Mouse (Mus musculus): ENCODE measurements around the gene Spta1.

DNA sequence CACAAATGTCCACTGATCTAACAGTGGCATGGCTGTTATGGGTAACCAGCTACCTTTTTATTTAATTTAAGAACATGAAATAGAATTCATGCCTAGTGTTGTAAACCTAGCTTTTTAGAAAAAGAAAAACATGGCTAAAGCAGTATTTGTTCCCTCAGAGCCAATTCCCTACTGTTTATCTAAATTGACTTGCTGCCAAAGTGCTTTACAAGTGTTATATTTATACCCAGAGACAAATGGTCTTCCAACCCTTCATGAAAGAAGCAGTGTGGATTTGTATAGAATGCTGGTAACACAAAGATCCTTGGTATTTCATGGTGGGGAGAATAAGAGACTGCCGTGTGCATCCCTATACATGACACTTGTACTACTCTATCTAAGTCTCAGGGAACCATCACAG lies 25.9 kb upstream of the Spta1 start:
- TF ChIP-seq ZNF384 (IDR thresholded peaks at IDR 0.05; ENCODE audit: low read depth, low read length), result no peak
- no peak for TF ChIP-seq CHD2 (IDR thresholded peaks at IDR 0.05; ENCODE audit: low read depth, low read length)
- TF ChIP-seq MAFK (IDR thresholded peaks at IDR 0.05; ENCODE audit: insufficient read depth, low read depth, low read length), result no peak
- TF ChIP-seq ZC3H11A (IDR thresholded peaks at IDR 0.05; ENCODE audit: borderline replicate concordance, low read depth, low read length), result no peak

Data from ES-E14 (cell line).